Mouse (Mus musculus): ENCODE data around the gene Foxf1.
A peak's percentile ranks its signal among the peaks of the same experiment; 100 is the strongest.

Foxf1 gene

DNA sequence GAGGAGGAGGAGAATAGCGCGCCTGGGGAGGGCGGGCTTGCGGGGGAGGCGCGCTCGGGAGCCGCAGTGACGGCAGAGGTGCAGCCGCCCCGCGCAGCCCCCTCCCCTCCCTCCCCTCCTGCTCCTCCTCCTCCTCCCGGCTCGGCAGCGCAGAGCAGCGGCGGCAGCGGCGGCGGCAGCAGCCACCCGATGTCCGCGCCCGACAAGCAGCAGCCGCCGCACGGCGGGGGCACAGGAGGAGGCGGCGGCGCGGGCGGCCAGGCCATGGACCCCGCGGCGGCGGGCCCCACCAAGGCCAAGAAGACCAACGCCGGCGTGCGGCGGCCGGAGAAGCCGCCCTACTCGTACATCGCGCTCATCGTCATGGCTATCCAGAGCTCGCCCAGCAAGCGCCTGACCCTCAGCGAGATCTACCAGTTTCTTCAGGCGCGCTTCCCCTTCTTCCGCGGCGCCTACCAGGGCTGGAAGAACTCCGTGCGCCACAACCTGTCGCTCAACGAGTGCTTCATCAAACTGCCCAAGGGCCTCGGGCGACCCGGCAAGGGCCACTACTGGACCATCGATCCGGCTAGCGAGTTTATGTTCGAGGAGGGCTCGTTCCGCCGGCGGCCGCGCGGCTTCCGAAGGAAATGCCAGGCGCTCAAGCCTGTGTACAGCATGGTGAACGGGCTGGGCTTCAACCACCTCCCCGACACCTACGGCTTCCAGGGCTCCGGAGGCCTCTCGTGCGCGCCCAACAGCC lies at the start of gene Foxf1:
Foxf1 (plus strand) TSS at position 177 of the 742 bp plus-strand sequence.
- DNase-seq (ENCODE audit: low read depth) = no peak

DNA sequence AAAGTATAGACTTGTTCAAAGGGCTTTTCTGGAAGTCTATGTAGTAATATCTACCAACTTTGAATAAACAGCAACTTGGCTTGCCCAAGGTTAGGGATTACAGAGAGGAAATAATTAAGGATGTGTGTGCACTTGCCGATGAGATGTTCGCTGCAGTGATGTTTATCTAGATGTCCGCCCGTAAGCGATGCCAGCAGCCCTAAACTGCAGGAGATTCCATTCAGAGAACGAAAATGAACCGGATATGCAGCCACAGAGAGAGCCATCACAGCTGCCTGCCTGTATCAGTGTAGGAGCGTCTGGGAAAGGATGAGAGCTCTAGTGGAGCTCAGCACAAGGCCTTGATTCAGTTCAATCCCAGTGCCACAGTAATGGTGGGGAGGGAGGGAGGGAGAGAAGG lies 48.6 kb upstream of the Foxf1 start:
- DNase-seq (ENCODE audit: low read depth) = no peak

DNA sequence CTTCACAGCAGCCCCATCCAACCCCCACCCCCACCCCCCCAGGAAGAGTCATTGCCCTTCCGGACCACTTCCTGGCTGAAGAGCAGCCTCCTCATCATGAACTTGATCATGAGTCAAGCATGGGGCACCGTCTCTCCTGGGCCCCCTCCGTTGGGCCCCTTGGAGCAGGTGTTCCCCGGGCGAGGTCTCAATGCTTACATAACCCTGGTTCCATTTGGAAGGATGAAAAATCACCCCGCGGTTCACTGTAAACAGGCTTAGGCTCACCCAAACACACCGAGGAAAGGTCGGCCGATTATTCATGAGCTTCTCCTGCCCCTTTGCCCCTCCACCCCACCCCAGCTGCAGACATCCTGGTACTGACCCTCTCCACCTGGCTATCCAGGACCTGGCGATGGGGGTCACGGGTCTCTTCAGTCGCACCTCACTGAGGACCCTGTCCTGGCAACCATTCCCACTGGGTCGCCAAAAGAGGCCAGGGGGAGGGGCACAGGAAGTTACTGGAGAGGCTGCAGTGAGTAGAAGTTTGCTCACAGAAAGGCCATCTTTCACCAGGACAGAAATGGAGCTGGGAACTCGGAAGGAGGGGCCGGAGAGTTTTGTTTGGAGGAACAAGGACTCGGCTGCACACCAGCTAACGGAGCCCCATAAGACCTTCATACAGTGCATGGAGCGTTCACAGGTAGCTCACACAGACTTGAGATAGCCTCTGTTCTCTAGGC lies 40.3 kb upstream of the Foxf1 start:
- no peak for DNase-seq (ENCODE audit: low read depth)

DNA sequence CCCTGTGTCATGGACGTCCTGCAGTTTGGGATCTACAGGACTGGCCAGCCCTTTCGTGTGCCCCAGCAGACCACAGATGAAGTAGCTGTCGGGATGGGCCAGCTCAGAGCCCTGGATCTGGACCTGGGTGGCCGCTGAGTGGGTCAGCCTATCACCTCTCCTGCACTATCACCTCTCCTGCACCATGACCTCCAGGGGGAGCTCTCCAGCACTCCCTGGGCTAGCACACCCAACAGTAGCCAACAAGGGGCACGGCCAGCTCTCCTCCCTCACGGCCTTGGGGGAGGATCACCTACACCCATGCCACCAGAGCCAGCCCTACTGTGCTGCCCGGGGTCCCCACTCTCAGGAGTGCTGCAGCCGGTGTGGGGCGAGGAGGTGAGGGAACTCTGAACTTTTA lies 36.7 kb upstream of the Foxf1 start:
- DNase-seq (ENCODE audit: low read depth) = no peak

DNA sequence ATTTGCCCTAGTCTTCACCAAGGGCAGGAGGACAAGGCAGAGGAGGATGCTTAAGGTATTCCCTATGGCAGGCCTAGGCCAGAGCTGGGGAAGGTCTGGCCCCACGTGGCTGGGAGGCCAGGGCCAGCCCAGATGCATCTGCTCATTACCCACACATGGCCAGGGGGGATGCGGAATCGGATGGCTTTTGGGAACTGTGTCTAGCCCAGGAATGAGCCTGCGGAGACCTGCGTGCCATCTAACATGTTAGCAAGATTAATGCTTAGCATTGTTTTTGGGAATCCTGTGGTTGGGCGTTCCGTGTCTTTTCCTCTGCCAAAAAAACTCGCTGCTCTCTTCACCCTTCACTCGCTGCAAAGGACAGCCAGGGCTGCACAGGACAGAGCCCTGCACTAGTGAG lies 26.1 kb upstream of the Foxf1 start:
- DNase-seq (ENCODE audit: low read depth) = peak; percentile 19

GRCm38 (mm10) chr8:121059098-121059497 lies 25.1 kb upstream of the Foxf1 start:
- no peak for DNase-seq (ENCODE audit: low read depth)

GRCm38 (mm10) chr8:121062521-121062920 lies 21.7 kb upstream of the Foxf1 start:
- DNase-seq (ENCODE audit: low read depth) = no peak

GRCm38 (mm10) chr8:121063649-121064048 lies 20.5 kb upstream of the Foxf1 start:
- no peak for DNase-seq (ENCODE audit: low read depth)

DNA sequence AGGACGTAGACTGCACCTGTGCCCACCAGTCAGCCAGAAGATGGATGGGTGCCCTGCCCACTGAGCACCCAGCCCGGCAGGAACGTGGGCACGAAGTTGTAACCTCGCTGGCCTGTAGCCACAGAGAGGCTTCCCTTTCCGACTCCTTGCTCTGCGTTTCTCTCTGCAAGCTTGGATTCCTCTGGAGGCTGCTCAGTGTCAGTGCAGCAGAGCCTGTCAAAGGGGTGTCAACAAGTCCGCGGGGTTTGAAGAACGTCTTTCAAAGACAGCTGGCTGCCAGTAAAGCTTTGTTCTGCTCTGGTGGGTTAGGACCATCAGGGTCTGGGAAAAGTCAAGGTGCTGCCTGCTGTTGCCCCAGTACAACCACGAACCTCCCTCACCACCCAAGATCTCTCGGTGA lies 12.7 kb upstream of the Foxf1 start:
- DNase-seq (ENCODE audit: low read depth) = no peak

GRCm38 (mm10) chr8:121072406-121073130 lies 11.6 kb upstream of the Foxf1 start:
- DNase-seq (ENCODE audit: low read depth) = no peak

- no peak for DNase-seq (ENCODE audit: low read depth)
Measured at GRCm38 (mm10) chr8:121073174-121074107, 10.7 kb upstream of the Foxf1 start.

DNA sequence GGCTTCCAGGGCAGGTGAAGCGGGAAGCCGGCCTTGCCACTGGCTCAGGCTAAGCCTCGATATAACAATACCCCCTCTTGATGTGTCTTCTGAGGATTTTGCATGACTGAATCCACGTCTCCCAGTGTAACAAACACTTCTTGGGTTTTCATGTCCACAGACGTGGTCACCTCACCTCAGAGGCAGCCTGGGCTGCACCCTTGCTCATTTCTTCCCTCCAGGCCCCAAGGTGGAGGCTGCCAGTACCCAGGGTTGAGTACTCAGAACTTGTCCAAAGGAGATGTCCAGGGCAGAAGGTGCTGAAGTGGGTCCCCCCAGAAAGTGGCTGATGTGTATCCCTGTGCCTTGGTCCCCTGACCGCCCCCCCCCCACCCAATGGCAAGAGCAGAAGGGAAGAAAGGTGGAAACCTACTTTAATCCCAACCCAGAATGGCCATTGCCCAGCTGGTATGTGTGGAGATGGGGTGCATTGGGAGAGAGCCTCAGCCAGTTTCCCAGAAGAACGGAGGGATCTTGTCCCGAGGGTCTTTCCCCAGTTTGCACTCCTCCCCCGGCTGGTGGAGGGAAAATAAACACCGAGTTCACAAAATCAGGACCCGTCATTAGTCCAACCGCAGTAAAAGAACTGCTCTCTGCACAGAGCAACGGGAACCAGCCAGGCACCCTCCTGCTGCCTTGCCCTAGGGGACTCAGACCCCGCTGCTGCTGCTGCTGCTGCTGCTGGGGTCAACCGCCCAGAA lies 9.9 kb upstream of the Foxf1 start:
- no peak for DNase-seq (ENCODE audit: low read depth)

GRCm38 (mm10) chr8:121074848-121075145 lies 9.4 kb upstream of the Foxf1 start:
- no peak for DNase-seq (ENCODE audit: low read depth)

- DNase-seq (ENCODE audit: low read depth) = no peak
Measured at GRCm38 (mm10) chr8:121075936-121076335, 8.2 kb upstream of the Foxf1 start.

DNA sequence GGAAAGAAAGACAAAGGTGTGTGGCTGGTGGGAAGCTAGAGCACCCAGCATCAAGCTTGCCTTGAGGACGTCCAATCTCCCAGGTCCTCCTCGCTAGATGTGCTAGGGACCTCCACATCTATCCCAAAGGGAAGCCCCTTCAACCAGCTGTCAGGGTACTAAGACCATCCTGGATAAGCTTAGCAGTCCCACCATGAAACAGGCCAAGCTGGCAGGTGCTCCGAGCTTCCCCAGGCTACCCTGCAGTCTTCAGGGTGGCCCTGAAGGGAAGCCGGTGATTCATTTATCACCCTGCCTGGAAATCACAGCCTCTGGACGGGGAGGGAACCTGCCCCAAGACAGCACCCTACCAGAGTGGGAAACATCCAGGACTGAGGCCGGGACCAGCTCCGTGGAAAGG lies 7.6 kb upstream of the Foxf1 start:
- no peak for DNase-seq (ENCODE audit: low read depth)

- DNase-seq (ENCODE audit: low read depth) = no peak
Measured at GRCm38 (mm10) chr8:121078721-121079120, 5.5 kb upstream of the Foxf1 start.

DNA sequence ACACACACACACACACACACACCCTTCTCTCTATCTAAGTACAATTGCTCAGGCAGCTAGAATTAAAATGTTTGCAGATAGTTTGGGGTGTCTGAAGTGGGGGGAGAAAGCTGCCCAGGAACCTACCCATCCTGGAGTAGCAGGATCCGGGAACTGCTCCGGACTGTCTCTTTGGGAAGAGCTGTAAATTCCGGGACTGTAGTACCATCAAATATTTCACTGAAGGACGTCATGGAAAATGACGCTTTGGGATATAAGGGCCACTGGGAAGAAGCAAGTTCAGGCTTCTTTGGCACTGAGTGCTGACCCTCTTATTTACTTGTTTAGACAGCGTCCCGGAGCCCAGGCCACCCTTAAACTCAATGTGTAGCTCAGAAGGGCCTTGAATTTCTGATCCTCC lies 5.0 kb upstream of the Foxf1 start:
- no peak for DNase-seq (ENCODE audit: low read depth)

- DNase-seq (ENCODE audit: low read depth) = no peak
Measured at GRCm38 (mm10) chr8:121079944-121080343, 4.2 kb upstream of the Foxf1 start.

DNA sequence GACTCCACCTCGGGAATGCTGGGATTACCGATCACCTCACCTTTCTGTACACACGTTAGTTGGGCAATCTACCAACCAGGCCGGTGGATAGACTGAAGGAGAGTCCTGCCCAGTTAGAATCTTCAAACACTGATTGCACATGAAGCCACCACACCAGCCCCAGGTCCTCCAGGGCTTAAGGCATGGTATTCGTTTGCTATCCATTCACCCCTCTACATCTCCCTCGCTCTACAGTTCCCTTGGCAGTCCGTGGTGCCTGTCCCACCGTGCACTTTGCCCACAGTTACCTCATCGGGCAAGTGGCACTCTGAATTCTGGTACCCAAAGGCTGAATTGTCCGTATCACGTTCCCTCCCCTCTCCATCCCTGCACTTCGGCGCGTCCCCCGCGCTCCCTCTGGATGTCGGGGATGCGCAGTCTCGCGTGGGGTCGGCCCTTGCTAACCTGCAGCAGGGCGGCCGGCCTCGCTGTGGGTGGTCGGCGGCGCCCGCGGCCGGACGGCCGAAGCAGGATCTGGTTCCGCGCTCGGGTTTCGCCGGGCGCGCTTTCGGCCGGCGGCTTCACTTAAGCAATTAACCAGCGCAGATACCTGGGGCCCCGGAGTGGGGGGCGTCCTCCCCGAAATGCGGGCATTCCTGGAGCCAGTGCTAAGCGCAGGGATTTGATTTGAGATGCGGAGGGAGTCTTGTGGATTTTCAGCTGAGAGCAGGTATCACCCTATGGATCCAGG lies 3.7 kb upstream of the Foxf1 start:
- no peak for DNase-seq (ENCODE audit: low read depth)

DNA sequence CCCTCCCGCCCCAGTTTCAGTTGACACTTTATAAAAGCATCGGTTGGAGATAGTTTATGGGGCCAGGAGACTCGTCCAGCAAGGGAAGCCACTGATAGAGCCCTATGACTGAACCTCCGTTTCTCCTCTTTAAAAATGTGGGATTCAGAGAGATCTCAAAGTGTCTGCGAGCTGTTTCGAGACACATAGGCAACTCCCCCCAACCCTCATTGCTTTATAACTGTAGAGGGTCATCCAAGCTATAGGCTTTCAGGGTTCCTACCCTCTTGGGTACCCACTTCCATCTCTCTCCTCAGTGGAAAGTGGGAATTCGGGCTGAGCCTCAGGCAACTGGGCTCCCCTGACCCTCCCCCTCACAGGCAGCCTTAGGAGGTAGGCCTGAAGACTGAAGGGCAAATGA lies 2.8 kb upstream of the Foxf1 start:
- no peak for DNase-seq (ENCODE audit: low read depth)
